Mouse (Mus musculus) limb, embryonic 14.5 days (tissue): Measurements from ENCODE around the gene Esyt2. TPM values are rescaled to one million over a fixed set of nuclear protein-coding genes. Genes with fewer than 3 reads are reported as not detected.

Source experiments
- ATAC-seq: fragments of 200-750 bp; cut with Nextera tagmentation; 2 replicates; pipeline ENCODE4 v1.8.0; 2017; ENCODE audit warnings: low read depth, moderate number of reproducible peaks, moderate TSS enrichment; ENCODE audit not compliant: low FRiP score
- DNase-seq: peaks from one replicate; pipeline ENCODE4 v3.0.0-alpha.2; 2015; ENCODE audit warnings: low spot score
- H3K27ac ChIP-seq: fragments of 300-500 bp; sonication (generic); replicated peaks from 2 replicates; pipeline ENCODE4 v1.5.1; 2014; ENCODE audit warnings: low read depth, mild to moderate bottlenecking, low read length, moderate library complexity, mixed read lengths
- H3K27me3 ChIP-seq: fragments of 300-500 bp; sonication (generic); 2 replicates; pipeline ENCODE4 v1.6.1; 2014; ENCODE audit warnings: low read length, mixed read lengths; ENCODE audit not compliant: control insufficient read depth, insufficient read depth
- H3K36me3 ChIP-seq: fragments of 300-500 bp; sonication (generic); 2 replicates; pipeline ENCODE4 v1.6.1; 2014; ENCODE audit warnings: mild to moderate bottlenecking, low read length, moderate library complexity, mixed read lengths; ENCODE audit not compliant: control insufficient read depth, insufficient read depth
- H3K4me1 ChIP-seq: fragments of 300-500 bp; sonication (generic); 2 replicates; pipeline ENCODE4 v1.6.1; 2014; ENCODE audit warnings: antibody characterized with exemption, low read length, mixed read lengths; ENCODE audit not compliant: control insufficient read depth, insufficient read depth
- H3K4me2 ChIP-seq: fragments of 300-500 bp; sonication (generic); replicated peaks from 2 replicates; pipeline ENCODE4 v1.6.1; 2014; ENCODE audit warnings: low read depth, mild to moderate bottlenecking, low read length, moderate library complexity; ENCODE audit not compliant: severe bottlenecking
- H3K4me3 ChIP-seq: fragments of 300-500 bp; sonication (generic); replicated peaks from 2 replicates; pipeline ENCODE4 v1.5.1; 2014; ENCODE audit warnings: low read length
- H3K9ac ChIP-seq: fragments of 300-500 bp; sonication (generic); 2 replicates; pipeline ENCODE4 v1.6.1; 2014; ENCODE audit warnings: mild to moderate bottlenecking, low read depth, low read length, moderate library complexity; ENCODE audit not compliant: severe bottlenecking
- H3K9me3 ChIP-seq: fragments of 300-500 bp; sonication (generic); 2 replicates; pipeline ENCODE4 v1.6.1; 2016; ENCODE audit warnings: low read length; ENCODE audit not compliant: control insufficient read depth
- POLR2A ChIP-seq: fragments of 200-500 bp; IDR thresholded peaks from 2 replicates; pipeline ENCODE4 v1.8.0; 2012; ENCODE audit warnings: inconsistent platforms, mild to moderate bottlenecking, moderate library complexity, borderline replicate concordance; ENCODE audit not compliant: insufficient read depth, insufficient read length; ENCODE audit errors: extremely low read depth
- whole genome bisulfite sequencing: fragments of 180-500 bp; shearing (Covaris S2); extraction: QIAGEN DNeasy Blood & Tissue Kit; methylation state at CpG from one replicate; pipeline ENCODE4 v1.1.7; 2014; 5-methylcytosine and 5-hydroxymethylcytosine counted together
- polyA plus RNA-seq, 2 experiments: library from polyadenylated mRNA; depleted of rRNA in 1 of 2; stranded (reverse) in 1 of 2; unstranded in 1 of 2; fragments of >200 nt; fragmentation: Nextera tagmentation in 1 of 2; extraction: Ambion mirVana in 1 of 2; gene quantifications; 2 replicates each; pipeline versions ENCODE4 v1.2.1 to v1.2.3; 2012 to 2014

The Esyt2 gene
- polyA plus RNA-seq, 2 experiments, result 15.9 to 29.7 TPM

DNA sequence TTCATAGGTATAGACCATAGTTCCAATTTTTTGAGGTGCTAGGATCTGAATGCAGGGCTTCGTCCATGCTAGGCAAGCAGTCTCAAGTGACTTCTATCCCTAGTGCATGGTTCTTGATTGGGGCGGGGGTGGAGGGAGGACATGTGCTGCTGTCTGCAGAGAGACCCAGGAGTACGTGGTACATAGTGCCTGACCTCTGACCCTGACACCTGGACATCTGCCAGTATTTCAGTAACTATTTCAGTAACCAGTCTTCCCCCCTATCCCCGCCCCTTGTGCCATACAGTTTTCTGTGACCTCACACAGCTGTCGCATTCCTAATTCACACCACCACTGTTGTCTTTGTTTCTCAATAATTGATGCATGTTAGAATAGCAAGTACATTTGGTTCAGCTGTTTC lies 71.4 kb downstream of the Esyt2 start:
- peak; percentile 33 for DNase-seq
- no peak overlapping the region for H3K4me3 ChIP-seq

DNA sequence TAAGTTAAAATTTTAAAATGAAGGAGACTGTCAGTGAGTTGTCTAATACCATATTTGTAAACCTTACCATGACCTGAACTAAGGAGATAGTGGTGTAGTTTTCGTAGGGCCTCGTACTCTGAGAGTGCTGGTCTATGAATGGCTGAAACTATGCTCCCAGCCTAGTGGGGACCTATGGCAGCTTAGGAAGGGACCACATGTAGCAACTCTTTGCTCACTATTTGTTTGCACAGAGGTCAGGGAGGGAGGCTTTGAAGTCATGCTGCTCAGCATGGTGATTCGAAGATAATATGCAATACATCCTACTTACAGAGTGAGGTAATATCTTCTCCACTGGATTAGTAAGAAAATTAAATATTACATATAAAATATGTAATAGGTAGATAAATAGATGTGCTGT lies 73.7 kb downstream of the Esyt2 start:
- WGBS, result 90% methylated on average over 3 of the region's 3 CpGs
- Histone ChIP-seq H3K4me2 (no peak overlapping the region), H3K36me3 (peaks cover 27% of the 10 kb centered on the region), H3K27me3 (no peaks in the 10 kb centered on the region), H3K4me3 (no peak overlapping the region), H3K9me3 (no peaks in the 10 kb centered on the region), H3K4me1 (no peaks in the 10 kb centered on the region), H3K27ac (no peak overlapping the region), H3K9ac (no peak overlapping the region)
- no peak for ATAC-seq
- DNase-seq, result no peak
- no peak for TF ChIP-seq POLR2A

More for the DNA sequence above, 71.4 kb downstream of the Esyt2 start:
- Histone ChIP-seq H3K9ac (no peak overlapping the region), H3K27ac (no peak overlapping the region), H3K4me1 (no peaks in the 10 kb centered on the region), H3K27me3 (no peaks in the 10 kb centered on the region), H3K9me3 (no peaks in the 10 kb centered on the region), H3K4me2 (no peak overlapping the region), H3K36me3 (peaks cover 24% of the 10 kb centered on the region)
- 0 out of 2 replicates have a peak, but pooled peaks have one; percentile 41 for ATAC-seq
- WGBS, result 73% methylated on average over 5 of the region's 5 CpGs
- TF ChIP-seq POLR2A, result no peak

DNA sequence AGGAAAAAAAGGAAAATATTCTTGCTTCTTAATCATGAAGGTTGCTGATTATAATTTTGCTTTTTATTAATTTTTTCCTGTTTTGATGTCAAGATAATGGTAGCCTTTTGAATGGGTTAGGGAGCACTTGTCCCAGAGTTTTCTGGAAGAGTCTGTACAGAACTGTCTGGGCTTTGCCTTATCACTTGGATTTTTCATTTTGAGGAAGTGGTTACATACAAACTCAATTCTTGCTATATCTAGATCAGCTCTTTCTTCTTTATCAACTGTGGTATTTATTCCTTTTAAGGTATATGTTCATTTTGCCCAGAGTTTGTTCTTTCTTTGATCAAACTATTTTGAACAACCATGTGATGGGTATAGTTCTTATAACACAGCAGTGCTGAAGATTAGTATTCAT lies 81.1 kb downstream of the Esyt2 start:
- DNase-seq, result no peak
- H3K36me3 ChIP-seq, result peaks cover 38% of the 10 kb centered on the region

DNA sequence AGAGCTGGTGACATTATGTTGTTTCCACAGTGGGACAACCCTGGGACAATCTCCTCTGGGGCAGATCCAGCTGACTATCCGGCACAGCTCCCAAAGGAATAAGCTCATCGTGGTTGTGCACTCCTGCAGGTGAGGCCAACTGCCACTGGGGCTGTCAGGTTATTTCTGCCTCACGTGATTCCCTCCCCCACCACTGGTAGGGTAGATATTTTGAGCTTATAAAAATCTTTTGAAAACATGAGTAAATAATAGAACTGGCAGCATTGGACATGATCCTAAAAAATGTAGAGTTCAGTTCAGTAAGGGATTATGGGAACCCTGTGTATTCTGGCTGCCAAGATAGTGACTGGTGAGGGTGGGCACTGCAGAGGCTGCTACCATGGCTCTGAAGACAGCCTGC lies 85.9 kb downstream of the Esyt2 start:
- H3K4me3 ChIP-seq, result no peak overlapping the region
- H3K9me3 ChIP-seq, result no peaks in the 10 kb centered on the region
- peaks cover 51% of the 10 kb centered on the region for H3K36me3 ChIP-seq
- WGBS, result 88% methylated on average over 3 of the region's 3 CpGs
- no peaks in the 10 kb centered on the region for H3K4me1 ChIP-seq
- no peaks in the 10 kb centered on the region for H3K27me3 ChIP-seq
- H3K4me2 ChIP-seq, result no peak overlapping the region
- no peak for TF ChIP-seq POLR2A
- no peak for ATAC-seq
- no peak for DNase-seq
- no peak overlapping the region for H3K9ac ChIP-seq
- H3K27ac ChIP-seq, result no peak overlapping the region

More for the DNA sequence above, 81.1 kb downstream of the Esyt2 start:
- no peak for ATAC-seq
- no peak overlapping the region for H3K4me3 ChIP-seq
- no peak overlapping the region for H3K9ac ChIP-seq
- no peaks in the 10 kb centered on the region for H3K27me3 ChIP-seq
- H3K4me2 ChIP-seq, result no peak overlapping the region
- no peak overlapping the region for H3K27ac ChIP-seq
- no peaks in the 10 kb centered on the region for H3K9me3 ChIP-seq
- no peak for TF ChIP-seq POLR2A
- no peaks in the 10 kb centered on the region for H3K4me1 ChIP-seq

DNA sequence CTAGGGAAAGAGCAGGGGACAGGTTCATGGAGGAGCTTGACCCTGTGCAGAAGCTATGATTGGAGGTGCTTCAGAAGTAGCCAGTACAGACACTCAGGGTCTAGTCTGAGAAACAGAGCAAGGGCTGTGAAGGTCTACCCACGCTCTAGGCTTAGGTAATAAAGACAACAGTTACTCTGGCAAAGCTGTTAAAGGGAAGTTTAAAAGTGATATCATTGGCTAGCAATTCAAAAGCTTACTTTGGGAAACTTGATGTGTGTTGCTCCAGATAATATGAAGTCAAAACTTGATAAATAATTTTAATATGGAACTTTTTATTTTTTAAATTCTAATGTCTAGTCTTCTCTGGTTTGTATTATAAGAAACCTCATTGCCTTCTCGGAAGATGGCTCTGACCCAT lies 86.3 kb downstream of the Esyt2 start:
- TF ChIP-seq POLR2A, result no peak
- Histone ChIP-seq H3K4me1 (no peaks in the 10 kb centered on the region), H3K9me3 (no peaks in the 10 kb centered on the region), H3K4me2 (no peak overlapping the region), H3K4me3 (no peak overlapping the region), H3K27me3 (no peaks in the 10 kb centered on the region), H3K9ac (no peak overlapping the region), H3K36me3 (peaks cover 51% of the 10 kb centered on the region), H3K27ac (no peak overlapping the region)
- WGBS, result 83% methylated on average over 2 of the region's 2 CpGs
- ATAC-seq (no peak), DNase-seq (no peak)

DNA sequence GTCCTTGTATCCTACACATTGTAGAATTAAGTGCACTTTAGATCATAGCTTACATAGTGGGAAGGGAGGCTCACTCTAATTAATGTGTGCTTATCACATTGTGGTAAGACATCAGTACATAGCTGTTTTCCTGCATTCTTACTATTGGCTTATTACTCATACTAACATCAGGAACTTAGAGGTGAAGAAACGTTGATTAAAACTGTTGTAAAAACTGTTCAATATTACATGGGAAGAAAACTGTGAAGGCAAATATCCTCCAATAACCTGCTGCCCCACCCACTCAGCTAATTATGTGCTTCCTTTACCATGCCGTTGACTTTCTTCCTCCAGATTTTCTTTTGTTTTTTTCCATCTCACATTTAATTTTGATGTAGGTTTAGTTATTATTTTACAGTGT lies 87.9 kb downstream of the Esyt2 start:
- Histone ChIP-seq H3K36me3 (peaks cover 56% of the 10 kb centered on the region), H3K4me2 (no peak overlapping the region), H3K27me3 (no peaks in the 10 kb centered on the region), H3K27ac (no peak overlapping the region), H3K9me3 (no peaks in the 10 kb centered on the region), H3K4me3 (no peak overlapping the region), H3K9ac (no peak overlapping the region), H3K4me1 (no peaks in the 10 kb centered on the region)
- no peak for DNase-seq
- ATAC-seq, result no peak
- TF ChIP-seq POLR2A, result no peak
- 82% methylated on average over 2 of the region's 2 CpGs for WGBS
